Mouse (Mus musculus): ENCODE results near the gene Hps1. TPM values are rescaled to one million over a fixed set of nuclear protein-coding genes. Genes with fewer than 3 reads are reported as not detected.

Hps1 gene
- polyA plus RNA-seq, 1 experiment, result 5.7 TPM

- Histone ChIP-seq H3K4me3 (ENCODE audit: control insufficient read depth, low read depth, low read length) (no peak overlapping the region), H3K36me3 (ENCODE audit: control insufficient read depth, insufficient read depth, low read length) (no peaks in the 10 kb centered on the region), H3K4me1 (ENCODE audit: control insufficient read depth, insufficient read depth, low read length) (peaks cover 4% of the 10 kb centered on the region), H3K27me3 (ENCODE audit: control insufficient read depth, insufficient read depth, low read length) (no peaks in the 10 kb centered on the region), H3K27ac (ENCODE audit: control insufficient read depth, insufficient read depth, low read depth, low read length) (no peak overlapping the region)
- TF ChIP-seq CTCF (IDR thresholded peaks at IDR 0.05; ENCODE audit: control insufficient read depth, insufficient read depth, insufficient replicate concordance, low read depth, low read length), result no peak
- TF ChIP-seq POLR2A (IDR thresholded peaks at IDR 0.05; ENCODE audit: control insufficient read depth, low read depth, low read length), result no peak
These were observed 24.5 kb downstream of the Hps1 start for GRCm38 (mm10) chr19:42755148-42755870.

GRCm38 (mm10) chr19:42753141-42753917, 26.4 kb downstream of the Hps1 start:
- no peak overlapping the region for H3K27ac ChIP-seq (ENCODE audit: control insufficient read depth, insufficient read depth, low read depth, low read length)
- H3K27me3 ChIP-seq (ENCODE audit: control insufficient read depth, insufficient read depth, low read length), result no peaks in the 10 kb centered on the region
- H3K36me3 ChIP-seq (ENCODE audit: control insufficient read depth, insufficient read depth, low read length), result no peaks in the 10 kb centered on the region
- TF ChIP-seq CTCF (IDR thresholded peaks at IDR 0.05; ENCODE audit: control insufficient read depth, insufficient read depth, insufficient replicate concordance, low read depth, low read length) (no peak), POLR2A (IDR thresholded peaks at IDR 0.05; ENCODE audit: control insufficient read depth, low read depth, low read length) (no peak)
- no peak overlapping the region for H3K4me3 ChIP-seq (ENCODE audit: control insufficient read depth, low read depth, low read length)
- peaks cover 4% of the 10 kb centered on the region for H3K4me1 ChIP-seq (ENCODE audit: control insufficient read depth, insufficient read depth, low read length)

- H3K4me1 ChIP-seq (ENCODE audit: control insufficient read depth, insufficient read depth, low read length), result peaks cover 4% of the 10 kb centered on the region
- peak within 1 kb of the TSS; percentile 32; the same call in 1 of the 2 replicates for H3K27ac ChIP-seq (ENCODE audit: control insufficient read depth, insufficient read depth, low read depth, low read length)
- no peaks in the 10 kb centered on the region for H3K27me3 ChIP-seq (ENCODE audit: control insufficient read depth, insufficient read depth, low read length)
These were observed 27.3 kb downstream of the Hps1 start, which contains the start of gene Pyroxd2 for GRCm38 (mm10) chr19:42752363-42752931. TSS of gene Pyroxd2 (minus strand) at chr19:42752775.

GRCm38 (mm10) chr19:42750196-42750595, 29.6 kb downstream of the Hps1 start:
- Histone ChIP-seq H3K36me3 (ENCODE audit: control insufficient read depth, insufficient read depth, low read length) (no peaks in the 10 kb centered on the region), H3K27me3 (ENCODE audit: control insufficient read depth, insufficient read depth, low read length) (no peaks in the 10 kb centered on the region), H3K4me1 (ENCODE audit: control insufficient read depth, insufficient read depth, low read length) (peaks cover 4% of the 10 kb centered on the region), H3K27ac (ENCODE audit: control insufficient read depth, insufficient read depth, low read depth, low read length) (no peak overlapping the region), H3K4me3 (ENCODE audit: control insufficient read depth, low read depth, low read length) (no peak overlapping the region)
- no peak for TF ChIP-seq POLR2A (IDR thresholded peaks at IDR 0.05; ENCODE audit: control insufficient read depth, low read depth, low read length)
- TF ChIP-seq CTCF (IDR thresholded peaks at IDR 0.05; ENCODE audit: control insufficient read depth, insufficient read depth, insufficient replicate concordance, low read depth, low read length), result no peak

More at GRCm38 (mm10) chr19:42752363-42752931, 27.3 kb downstream of the Hps1 start, which contains the start of gene Pyroxd2:
- TF ChIP-seq CTCF (IDR thresholded peaks at IDR 0.05; ENCODE audit: control insufficient read depth, insufficient read depth, insufficient replicate concordance, low read depth, low read length), result no peak
- TF ChIP-seq POLR2A (IDR thresholded peaks at IDR 0.05; ENCODE audit: control insufficient read depth, low read depth, low read length), result 0 out of 2 replicates have a peak, but pooled peaks have one; percentile 41
- H3K36me3 ChIP-seq (ENCODE audit: control insufficient read depth, insufficient read depth, low read length), result no peaks in the 10 kb centered on the region
- peak within 1 kb of the TSS; percentile 56 for H3K4me3 ChIP-seq (ENCODE audit: control insufficient read depth, low read depth, low read length)

- Histone ChIP-seq H3K27me3 (ENCODE audit: control insufficient read depth, insufficient read depth, low read length) (no peaks in the 10 kb centered on the region), H3K36me3 (ENCODE audit: control insufficient read depth, insufficient read depth, low read length) (no peaks in the 10 kb centered on the region), H3K4me3 (ENCODE audit: control insufficient read depth, low read depth, low read length) (no peak overlapping the region), H3K27ac (ENCODE audit: control insufficient read depth, insufficient read depth, low read depth, low read length) (no peak overlapping the region), H3K4me1 (ENCODE audit: control insufficient read depth, insufficient read depth, low read length) (no peaks in the 10 kb centered on the region; the same call in none of the 2 replicates)
- no peak for TF ChIP-seq CTCF (IDR thresholded peaks at IDR 0.05; ENCODE audit: control insufficient read depth, insufficient read depth, insufficient replicate concordance, low read depth, low read length)
These were observed 33.1 kb downstream of the Hps1 start for GRCm38 (mm10) chr19:42746702-42747101.

GRCm38 (mm10) chr19:42745869-42746224, 33.9 kb downstream of the Hps1 start:
- H3K4me3 ChIP-seq (ENCODE audit: control insufficient read depth, low read depth, low read length), result no peak overlapping the region
- no peaks in the 10 kb centered on the region for H3K36me3 ChIP-seq (ENCODE audit: control insufficient read depth, insufficient read depth, low read length)
- H3K4me1 ChIP-seq (ENCODE audit: control insufficient read depth, insufficient read depth, low read length), result no peaks in the 10 kb centered on the region
- H3K27ac ChIP-seq (ENCODE audit: control insufficient read depth, insufficient read depth, low read depth, low read length), result no peak overlapping the region
- TF ChIP-seq POLR2A (IDR thresholded peaks at IDR 0.05; ENCODE audit: control insufficient read depth, low read depth, low read length) (no peak), CTCF (IDR thresholded peaks at IDR 0.05; ENCODE audit: control insufficient read depth, insufficient read depth, insufficient replicate concordance, low read depth, low read length) (no peak)
- H3K27me3 ChIP-seq (ENCODE audit: control insufficient read depth, insufficient read depth, low read length), result no peaks in the 10 kb centered on the region
